Mouse (Mus musculus) midbrain, embryonic 12.5 days (tissue): ENCODE results near the gene Atrip. TPM values are rescaled to one million over a fixed set of nuclear protein-coding genes. Genes with fewer than 3 reads are reported as not detected.

ENCODE experiments used
- ATAC-seq: fragments of 200-750 bp; cut with Nextera tagmentation; 2 replicates; pipeline ENCODE4 v1.8.0; 2017; ENCODE audit warnings: low read depth, moderate TSS enrichment, moderate library complexity; ENCODE audit not compliant: low FRiP score
- H3K27ac ChIP-seq: fragments of 300-500 bp; sonication (generic); replicated peaks from 2 replicates; pipeline ENCODE4 v1.5.1; 2016; ENCODE audit warnings: mild to moderate bottlenecking
- H3K27me3 ChIP-seq: fragments of 300-500 bp; sonication (generic); 2 replicates; pipeline ENCODE4 v1.6.1; 2016; ENCODE audit warnings: mild to moderate bottlenecking
- H3K36me3 ChIP-seq: fragments of 300-500 bp; sonication (generic); 2 replicates; pipeline ENCODE4 v1.6.1; 2016
- H3K4me1 ChIP-seq: fragments of 300-500 bp; sonication (generic); 2 replicates; pipeline ENCODE4 v1.6.1; 2016
- H3K4me2 ChIP-seq: fragments of 300-500 bp; sonication (generic); replicated peaks from 2 replicates; pipeline ENCODE4 v1.6.1; 2016; ENCODE audit warnings: mild to moderate bottlenecking, moderate library complexity
- H3K4me3 ChIP-seq: fragments of 300-500 bp; sonication (generic); 2 replicates; pipeline ENCODE4 v1.5.1; 2016; ENCODE audit warnings: mild to moderate bottlenecking
- H3K9ac ChIP-seq: fragments of 300-500 bp; sonication (generic); replicated peaks from 2 replicates; pipeline ENCODE4 v1.6.1; 2016; ENCODE audit warnings: mild to moderate bottlenecking, moderate library complexity
- H3K9me3 ChIP-seq: fragments of 300-500 bp; sonication (generic); 2 replicates; pipeline ENCODE4 v1.6.1; 2016; ENCODE audit warnings: mild to moderate bottlenecking
- WGBS: fragments of 180-500 bp; shearing (Covaris S2); methylation state at CpG from one replicate; pipeline ENCODE4 v1.1.7; 2016; 5-methylcytosine and 5-hydroxymethylcytosine counted together
- polyA plus RNA-seq: library from polyadenylated mRNA; unstranded; fragments of >200 nt; fragmentation: Nextera tagmentation; extraction: Ambion mirVana; gene quantifications from 2 replicates; pipeline ENCODE4 v1.2.1, GENCODE M21; 2016

Gene Atrip
- polyA plus RNA-seq, 1 experiment from 2014 or later, result 32.0 TPM

- H3K36me3 ChIP-seq, result peaks cover 40% of the 10 kb centered on the region
- H3K4me3 ChIP-seq, result peak overlapping the region; percentile 77
- H3K27me3 ChIP-seq, result no peaks in the 10 kb centered on the region
- peak overlapping the region; percentile 96 for H3K9ac ChIP-seq
- H3K27ac ChIP-seq, result peak overlapping the region; percentile 100
- ATAC-seq, result no peak
- H3K9me3 ChIP-seq, result no peaks in the 10 kb centered on the region
- H3K4me2 ChIP-seq, result peak overlapping the region; percentile 84
- WGBS, result 10% methylated on average over 6 of the region's 6 CpGs
- peaks cover 51% of the 10 kb centered on the region for H3K4me1 ChIP-seq
These were observed 23.4 kb upstream of the Atrip start for GRCm38 (mm10) chr9:109097291-109097690.

GRCm38 (mm10) chr9:109096856-109097255 lies 22.9 kb upstream of the Atrip start:
- H3K4me1 ChIP-seq, result peaks cover 51% of the 10 kb centered on the region
- peaks cover 40% of the 10 kb centered on the region for H3K36me3 ChIP-seq
- 18% methylated on average over 6 of the region's 6 CpGs for WGBS
- peak overlapping the region; percentile 100 for H3K27ac ChIP-seq
- peak overlapping the region; percentile 96 for H3K9ac ChIP-seq
- ATAC-seq, result 0 out of 2 replicates have a peak, but pooled peaks have one; percentile 3
- H3K9me3 ChIP-seq, result no peaks in the 10 kb centered on the region
- H3K4me2 ChIP-seq, result peak overlapping the region; percentile 84
- peak overlapping the region; percentile 77 for H3K4me3 ChIP-seq
- no peaks in the 10 kb centered on the region for H3K27me3 ChIP-seq

- Histone ChIP-seq H3K27me3 (no peaks in the 10 kb centered on the region), H3K4me3 (peak overlapping the region; percentile 77), H3K4me2 (peak overlapping the region; percentile 84), H3K4me1 (peaks cover 51% of the 10 kb centered on the region), H3K36me3 (peaks cover 40% of the 10 kb centered on the region), H3K9ac (peak overlapping the region; percentile 96), H3K27ac (peak overlapping the region; percentile 100), H3K9me3 (no peaks in the 10 kb centered on the region)
- WGBS, result 12% methylated on average over 9 of the region's 9 CpGs
- no peak for ATAC-seq
These were observed 22.3 kb upstream of the Atrip start for GRCm38 (mm10) chr9:109096251-109096661.

DNA sequence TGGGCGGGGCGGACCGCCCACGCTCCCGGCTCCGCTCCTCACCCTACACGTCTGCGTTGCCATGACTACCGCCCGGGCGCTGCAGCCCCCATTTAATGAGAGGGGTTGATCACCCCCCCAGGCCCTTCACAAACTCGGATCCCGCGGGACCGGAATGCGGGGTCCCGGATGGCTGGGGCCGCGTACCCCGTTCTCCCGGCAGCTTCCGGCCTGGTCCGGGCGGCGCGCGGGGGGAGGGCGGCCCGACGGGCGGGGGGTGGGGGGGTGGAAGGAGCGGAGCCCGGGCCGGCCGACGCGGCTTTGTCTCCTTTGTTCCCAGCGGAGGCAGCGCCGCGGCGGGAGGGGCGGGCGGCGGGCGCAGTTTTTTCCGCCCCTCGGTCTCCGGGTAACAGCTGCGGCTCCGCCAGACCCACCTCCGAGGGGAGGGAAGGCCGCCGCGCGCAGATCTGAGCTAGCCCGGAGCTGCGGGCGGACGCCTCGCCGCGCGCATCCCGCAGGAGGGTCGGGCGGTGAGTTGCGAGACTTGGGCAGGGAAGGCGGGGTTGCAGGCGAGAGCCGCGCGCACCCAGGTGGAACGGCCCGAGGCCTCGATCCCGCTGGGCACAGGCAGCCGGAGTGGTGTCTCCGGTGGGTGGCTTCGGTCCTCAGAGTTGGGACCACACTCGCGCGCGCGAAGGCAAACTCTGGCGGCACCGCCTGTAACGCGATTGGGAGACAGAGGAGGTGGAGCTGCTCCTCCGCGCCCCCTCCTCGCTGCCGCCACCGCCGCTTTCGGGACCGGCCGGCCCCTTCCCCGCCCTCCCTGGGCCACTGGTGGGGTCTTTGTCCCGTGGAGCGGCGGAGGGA lies 21.4 kb upstream of the Atrip start, which contains the start of gene Plxnb1:
Plxnb1 (plus strand) TSS at position 253 of the 846 bp plus-strand sequence.
- Histone ChIP-seq H3K9me3 (no peaks in the 10 kb centered on the region), H3K36me3 (peaks cover 38% of the 10 kb centered on the region), H3K4me3 (peak within 1 kb of the TSS; percentile 77), H3K27ac (peak within 1 kb of the TSS; percentile 100), H3K9ac (peak within 1 kb of the TSS; percentile 96), H3K4me1 (peaks cover 49% of the 10 kb centered on the region), H3K27me3 (no peaks in the 10 kb centered on the region), H3K4me2 (peak within 1 kb of the TSS; percentile 84)
- ATAC-seq, result peak; percentile 75
- WGBS, result under 1% methylated on average over 82 of the region's 102 CpGs

DNA sequence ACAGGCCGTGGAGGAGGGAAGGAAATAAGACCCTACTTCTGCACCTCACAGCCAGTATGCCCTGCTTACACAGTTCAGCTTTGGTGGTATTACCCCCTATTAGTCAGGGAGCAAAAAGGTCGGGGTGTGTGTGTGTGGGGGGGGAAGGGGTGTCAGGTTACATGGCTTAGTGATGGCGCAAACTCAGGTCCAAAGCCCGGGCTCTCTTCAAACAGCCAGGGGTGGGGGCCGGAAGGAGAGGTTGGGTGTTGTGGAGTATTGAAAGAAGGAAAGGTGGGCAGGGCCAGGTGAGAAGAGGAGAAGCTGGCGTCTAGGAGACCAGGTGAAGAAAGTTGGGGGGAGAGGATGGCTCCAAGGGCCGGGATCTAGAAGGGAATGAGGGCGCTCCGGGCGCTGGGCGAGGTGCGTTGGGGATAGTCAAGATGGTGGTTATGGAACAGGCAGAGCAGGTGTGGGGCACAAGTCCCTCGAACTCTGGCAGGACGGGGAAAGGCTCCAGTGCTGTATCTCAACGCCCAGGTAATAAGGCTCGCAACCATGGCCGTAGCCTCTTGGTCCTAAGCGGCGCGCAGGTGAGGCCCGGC lies 20.7 kb upstream of the Atrip start:
- peak overlapping the region; percentile 96 for H3K9ac ChIP-seq
- 1% methylated on average over 21 of the region's 21 CpGs for WGBS
- peaks cover 52% of the 10 kb centered on the region for H3K4me1 ChIP-seq

DNA sequence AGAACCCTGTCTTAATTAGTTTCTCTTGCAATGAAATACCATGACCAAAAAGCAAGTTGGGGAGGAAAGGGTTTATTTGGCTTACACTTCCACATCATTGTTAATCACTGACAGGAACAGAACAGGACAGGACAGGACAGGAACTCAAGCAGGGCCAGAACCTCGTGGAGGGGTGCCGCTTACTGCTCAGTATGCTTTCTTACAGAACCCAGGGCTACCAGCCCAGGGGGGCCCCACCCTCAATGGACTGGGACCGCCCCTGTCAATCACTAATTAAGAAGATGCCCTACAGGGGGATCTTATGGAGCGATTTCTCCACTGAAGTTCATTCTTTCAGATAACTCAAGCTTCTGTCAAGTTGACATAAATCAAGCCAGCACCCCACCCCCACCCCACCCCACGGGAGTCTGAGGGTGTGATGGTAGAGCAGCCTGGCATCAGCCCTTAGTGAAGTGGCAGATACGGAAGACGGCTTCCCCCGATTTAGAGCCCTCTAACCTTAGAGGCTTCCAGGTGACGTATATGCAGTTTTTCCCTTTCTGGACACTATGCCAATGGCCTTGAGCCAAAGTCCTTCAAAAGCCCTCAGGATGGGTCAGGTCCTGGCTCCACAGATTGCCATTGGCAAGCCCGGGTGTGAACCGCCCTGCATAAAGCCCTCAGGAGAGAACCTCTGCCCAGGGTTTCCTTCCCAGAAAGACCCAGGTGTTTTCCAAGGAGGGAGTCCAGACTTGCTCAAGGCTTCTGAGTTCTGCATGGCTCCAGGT lies 20.0 kb upstream of the Atrip start:
- H3K4me1 ChIP-seq, result peaks cover 46% of the 10 kb centered on the region
- H3K4me3 ChIP-seq, result peak overlapping the region; percentile 77
- H3K9me3 ChIP-seq, result no peaks in the 10 kb centered on the region
- 22% methylated on average over 11 of the region's 11 CpGs for WGBS
- H3K27ac ChIP-seq, result peak overlapping the region; percentile 100
- H3K36me3 ChIP-seq, result peaks cover 34% of the 10 kb centered on the region
- H3K9ac ChIP-seq, result peak overlapping the region; percentile 96
- no peaks in the 10 kb centered on the region for H3K27me3 ChIP-seq
- H3K4me2 ChIP-seq, result peak overlapping the region; percentile 84
- no peak for ATAC-seq

More for the DNA sequence above, 20.7 kb upstream of the Atrip start:
- H3K4me2 ChIP-seq, result peak overlapping the region; percentile 84
- H3K27ac ChIP-seq, result peak overlapping the region; percentile 100
- peak overlapping the region; percentile 77 for H3K4me3 ChIP-seq
- H3K27me3 ChIP-seq, result no peaks in the 10 kb centered on the region
- no peaks in the 10 kb centered on the region for H3K9me3 ChIP-seq
- H3K36me3 ChIP-seq, result peaks cover 37% of the 10 kb centered on the region
- peak; percentile 0; the same call in 1 of the 2 replicates for ATAC-seq

DNA sequence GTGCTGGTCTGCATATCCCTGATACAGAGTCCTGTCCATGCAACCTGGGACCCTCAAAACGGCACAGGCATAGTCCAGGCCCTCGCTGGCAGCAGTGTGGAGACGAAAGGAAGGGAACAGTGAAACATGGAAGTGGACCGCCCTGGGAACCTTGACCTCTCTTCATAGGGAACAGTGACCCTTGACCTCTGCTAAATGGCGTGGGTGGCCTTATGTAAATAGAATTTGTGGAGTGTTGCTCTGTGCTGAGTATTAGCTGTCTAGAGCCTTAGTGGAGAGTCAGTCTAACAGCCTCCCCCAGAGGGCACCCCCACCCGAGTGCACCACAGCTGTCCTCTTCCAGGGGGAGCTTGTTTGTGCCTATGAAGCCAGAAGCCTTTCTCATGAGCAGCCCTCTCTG lies 18.9 kb upstream of the Atrip start:
- WGBS, result 31% methylated on average over 6 of the region's 6 CpGs
- H3K4me1 ChIP-seq, result peaks cover 39% of the 10 kb centered on the region
- no peaks in the 10 kb centered on the region for H3K9me3 ChIP-seq
- H3K4me3 ChIP-seq, result no peak overlapping the region
- no peak overlapping the region for H3K4me2 ChIP-seq
- no peak for ATAC-seq
- H3K27ac ChIP-seq, result no peak overlapping the region
- no peaks in the 10 kb centered on the region for H3K27me3 ChIP-seq
- no peak overlapping the region for H3K9ac ChIP-seq
- H3K36me3 ChIP-seq, result peaks cover 31% of the 10 kb centered on the region

DNA sequence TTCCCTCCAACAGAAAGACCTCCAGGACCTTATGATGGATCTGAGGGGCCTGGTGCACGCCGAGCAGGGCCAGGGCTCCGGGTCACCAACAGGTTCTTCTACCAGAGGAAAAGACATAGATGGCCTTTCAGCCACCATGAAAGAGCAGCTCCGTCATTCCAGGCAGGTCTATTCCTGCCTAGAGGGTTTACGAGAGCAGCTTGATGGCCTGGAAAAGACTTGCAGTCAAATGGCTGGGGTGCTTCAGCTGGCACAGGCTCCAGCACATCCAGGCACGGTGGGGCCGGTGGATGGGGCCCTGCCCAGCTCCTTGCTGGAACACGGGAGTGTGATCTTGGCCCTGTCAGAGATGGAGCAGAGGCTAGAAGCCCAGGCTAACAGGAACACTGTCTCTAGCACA lies 17.9 kb upstream of the Atrip start:
- no peak overlapping the region for H3K4me3 ChIP-seq
- H3K9ac ChIP-seq, result no peak overlapping the region
- no peak overlapping the region for H3K27ac ChIP-seq
- no peaks in the 10 kb centered on the region for H3K27me3 ChIP-seq
- H3K4me1 ChIP-seq, result peaks cover 29% of the 10 kb centered on the region
- no peak overlapping the region for H3K4me2 ChIP-seq
- H3K9me3 ChIP-seq, result no peaks in the 10 kb centered on the region
- ATAC-seq, result no peak
- peaks cover 31% of the 10 kb centered on the region for H3K36me3 ChIP-seq
- WGBS, result 91% methylated on average over 8 of the region's 8 CpGs

- ATAC-seq, result no peak
- Histone ChIP-seq H3K4me3 (no peak overlapping the region), H3K9me3 (no peaks in the 10 kb centered on the region), H3K27me3 (no peaks in the 10 kb centered on the region), H3K4me2 (no peak overlapping the region), H3K27ac (no peak overlapping the region), H3K4me1 (peaks cover 28% of the 10 kb centered on the region), H3K9ac (no peak overlapping the region), H3K36me3 (peaks cover 31% of the 10 kb centered on the region)
- 49% methylated on average over 15 of the region's 15 CpGs for WGBS
These were observed 16.5 kb upstream of the Atrip start for GRCm38 (mm10) chr9:109090446-109090845.

DNA sequence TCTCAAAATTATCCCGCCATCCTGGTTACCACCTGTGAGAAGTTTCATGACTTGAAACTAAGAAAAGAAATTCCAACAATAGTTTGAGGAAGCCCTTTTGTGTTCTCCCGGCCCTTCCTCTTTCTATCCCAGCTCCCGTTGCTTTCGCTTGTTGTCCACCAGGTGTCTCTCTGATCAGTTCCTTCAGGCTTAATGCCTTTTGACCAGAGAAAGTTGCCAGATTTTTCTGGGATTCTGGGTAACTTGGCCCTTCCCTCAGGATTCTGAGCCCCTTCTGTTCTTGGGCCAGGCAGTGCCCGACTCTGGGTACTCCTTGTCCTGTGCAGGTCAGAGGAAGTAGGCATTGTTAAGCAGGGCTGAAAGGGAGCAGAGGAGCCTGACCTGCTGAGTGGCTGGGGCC lies 14.1 kb upstream of the Atrip start:
- no peak overlapping the region for H3K9ac ChIP-seq
- peaks cover 31% of the 10 kb centered on the region for H3K36me3 ChIP-seq
- no peak overlapping the region for H3K4me3 ChIP-seq
- no peaks in the 10 kb centered on the region for H3K9me3 ChIP-seq
- H3K4me2 ChIP-seq, result no peak overlapping the region
- WGBS, result 10% methylated on average over 5 of the region's 5 CpGs
- H3K27ac ChIP-seq, result no peak overlapping the region
- peaks cover 23% of the 10 kb centered on the region for H3K4me1 ChIP-seq
- no peaks in the 10 kb centered on the region for H3K27me3 ChIP-seq
- ATAC-seq, result no peak

- Histone ChIP-seq H3K9ac (no peak overlapping the region), H3K9me3 (no peaks in the 10 kb centered on the region), H3K4me2 (no peak overlapping the region), H3K4me1 (peaks cover 29% of the 10 kb centered on the region), H3K36me3 (peaks cover 20% of the 10 kb centered on the region), H3K4me3 (no peak overlapping the region), H3K27me3 (no peaks in the 10 kb centered on the region), H3K27ac (no peak overlapping the region)
- WGBS, result 10% methylated on average over 2 of the region's 2 CpGs
- ATAC-seq, result no peak
These were observed 11.0 kb upstream of the Atrip start for GRCm38 (mm10) chr9:109084922-109085321.
